Mouse (Mus musculus) thymus, adult 2 months (tissue): ENCODE measurements around the gene Rnf180.

Source experiments
- CTCF ChIP-seq: fragments of 200-500 bp; IDR thresholded peaks from 2 replicates; pipeline ENCODE4 v1.5.1; 2012; ENCODE audit warnings: mild to moderate bottlenecking, control low read depth, low read length, moderate library complexity, borderline replicate concordance; ENCODE audit not compliant: control insufficient read depth, poor library complexity, insufficient read depth; ENCODE audit errors: extremely low read depth
- POLR2A ChIP-seq: fragments of 200-500 bp; IDR thresholded peaks from 2 replicates; pipeline ENCODE4 v1.6.1; 2012; ENCODE audit warnings: mild to moderate bottlenecking, low read length, control low read depth, moderate library complexity; ENCODE audit not compliant: control insufficient read depth, poor library complexity, insufficient read depth; ENCODE audit errors: extremely low read depth

DNA sequence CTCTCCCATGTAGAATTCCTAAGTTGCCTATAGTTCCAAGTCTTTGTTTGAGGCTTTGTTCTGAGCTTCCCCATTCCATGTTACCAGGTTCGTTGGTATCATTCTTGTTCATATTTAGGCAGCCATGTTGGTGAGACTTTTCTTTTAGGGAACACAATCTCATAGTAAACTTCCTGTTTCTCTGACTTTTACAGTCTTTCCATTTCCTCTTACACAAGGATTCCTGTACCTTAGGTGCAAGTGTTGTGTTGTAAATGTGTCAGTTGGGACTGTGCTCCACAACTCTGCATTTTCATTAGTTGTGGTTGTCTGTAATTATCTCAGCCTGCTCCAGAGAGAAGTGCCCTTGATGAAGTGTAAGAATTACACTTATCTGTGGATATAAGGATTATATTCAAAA lies 32.3 kb upstream of the Rnf180 start:
- TF ChIP-seq POLR2A, result no peak
- no peak for TF ChIP-seq CTCF
